Mouse (Mus musculus) heart, adult 9 months (tissue): Measurements from ENCODE around the gene Nub1.

Experiments
- DNase-seq, 2 experiments: peaks; one replicate each; pipeline ENCODE4 v3.0.0; 2022; ENCODE audit warnings: low spot score in 2 of 2

The Nub1 gene

GRCm38 (mm10) chr5:24741172-24741885, 56.0 kb downstream of the Nub1 start:
- no peak for DNase-seq

- DNase-seq, result no peak
These were observed 58.6 kb downstream of the Nub1 start for GRCm38 (mm10) chr5:24743956-24744355.

- DNase-seq, result no peak
These were observed 62.2 kb downstream of the Nub1 start for GRCm38 (mm10) chr5:24747533-24747932.

GRCm38 (mm10) chr5:24749731-24750130, 64.4 kb downstream of the Nub1 start:
- DNase-seq, result peak in 1 of 2 experiments; percentile 24

- peak; percentile 86 to 88 for DNase-seq
These were observed 65.3 kb downstream of the Nub1 start for GRCm38 (mm10) chr5:24750321-24751304.

- peak; percentile 59 to 64 for DNase-seq
These were observed 66.2 kb downstream of the Nub1 start for GRCm38 (mm10) chr5:24751305-24752174.

- no peak for DNase-seq
These were observed 66.8 kb downstream of the Nub1 start for GRCm38 (mm10) chr5:24752175-24752498.

- DNase-seq, result no peak
These were observed 71.6 kb downstream of the Nub1 start for GRCm38 (mm10) chr5:24756931-24757330.

- DNase-seq, result no peak
These were observed 72.5 kb downstream of the Nub1 start, which contains the start of gene Crygn for GRCm38 (mm10) chr5:24757816-24758215. Gene Crygn, minus strand, starts transcription at chr5:24758008.
